In the genomic region with DNA sequence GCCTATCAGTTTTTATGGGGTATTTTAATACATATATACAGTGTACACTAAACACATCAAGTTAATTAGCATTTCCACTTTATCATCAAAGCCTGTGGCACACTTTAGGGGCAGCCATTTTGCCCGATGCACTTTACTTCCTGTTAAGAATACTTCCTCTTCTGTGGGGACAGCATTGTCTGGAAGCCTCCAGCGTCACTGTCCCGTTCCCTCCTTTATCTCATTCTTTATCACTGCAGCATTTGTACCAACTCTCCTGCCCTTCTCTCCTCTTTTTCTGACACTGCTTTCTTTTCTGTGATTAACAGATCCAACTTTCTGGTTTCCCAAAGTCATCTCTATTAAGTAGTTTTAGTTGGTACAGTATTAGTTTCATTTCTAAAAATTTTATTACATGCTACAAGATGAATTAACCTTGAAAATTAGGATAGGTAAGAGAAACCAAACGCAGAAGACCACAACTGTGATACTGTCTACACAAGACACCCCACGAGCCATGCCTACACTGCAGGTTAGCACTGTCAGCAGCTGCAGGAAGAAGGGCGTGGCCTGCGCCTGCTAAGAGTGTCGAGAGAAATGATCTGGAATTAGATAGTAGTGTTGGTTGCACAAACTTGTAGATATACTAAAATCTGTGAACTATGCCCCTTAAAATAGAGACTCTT, we compare ENCODE assay signal across 11 mouse cellular contexts. TPM values are rescaled to one million over a fixed set of nuclear protein-coding genes. Genes with fewer than 3 reads are reported as not detected.
DNase-seq lines count a peak whose midpoint lies in the region; ATAC-seq and TF ChIP-seq lines count a peak whose summit lies in the region.
"Had no signal": no experiment of that assay in that cellular context is flagged by ENCODE, and none has a peak within 500 bp of the region (broad histone marks: within the 10 kb centered on the region; RNA-seq: fewer than 3 reads in every experiment).

No protein-coding gene starts in this region.

- TF ChIP-seq CTCF in spleen, adult 2 months (IDR thresholded peaks at IDR 0.05; ENCODE audit: extremely low read depth, insufficient read depth, insufficient read length, insufficient replicate concordance), result no peak

- no peak for TF ChIP-seq POLR2A in spleen, adult 2 months (IDR thresholded peaks at IDR 0.05; ENCODE audit: low read depth, low read length)

- H3K27ac ChIP-seq in spleen, adult 2 months (ENCODE audit: insufficient read depth, low read length), result peak overlapping the region; percentile 38; the same call in 1 of the 2 replicates
- H3K27ac ChIP-seq: heart, embryonic 15.5 days had no signal

- peaks cover 24% of the 10 kb centered on the region for H3K36me3 ChIP-seq in spleen, adult 2 months (ENCODE audit: control insufficient read depth, insufficient read depth, low read length)

- 27% methylated on average over 8 of the region's 8 CpGs for WGBS in spleen, adult 2 months

- peak in 1 of 2 experiments; percentile 35 for DNase-seq in spleen, adult 2 months (ENCODE audit: low read depth in 1 of 2, low spot score in 2 of 2)
- DNase-seq in spleen, postnatal 4 days (ENCODE audit: low spot score in 2 of 2), result no peak
- peak; percentile 51 to 72 for DNase-seq in thymus, postnatal 36 days
- no peak for DNase-seq in c-Kit-positive CD71-positive TER-119-positive erythroid progenitor cells, embryonic 14.5 days (ENCODE audit: low spot score)
- DNase-seq in right cerebral cortex, postnatal 14 days, result no peak
- no peak for DNase-seq in kidney, postnatal 36 days
- DNase-seq: left cerebral cortex, postnatal 4 days had no signal

- no peak overlapping the region for H3K4me3 ChIP-seq in spleen, adult 2 months (ENCODE audit: extremely low read depth, insufficient read depth, insufficient read length)
- H3K4me3 ChIP-seq: heart, embryonic 15.5 days had no signal

- ATAC-seq in inflammation-experienced regulatory T-cells, adult 6 months, result peak; percentile 75
- ATAC-seq in monocyte, adult 5-6 weeks (replicated peaks; ENCODE audit: insufficient number of reproducible peaks, low FRiP score, low TSS enrichment, poor library complexity, severe bottlenecking), result peak; percentile 90
- ATAC-seq: hindbrain, embryonic 16.5 days had no signal

- no peaks in the 10 kb centered on the region for H3K27me3 ChIP-seq in spleen, adult 2 months (ENCODE audit: control insufficient read depth, insufficient read depth, low read length)
- H3K27me3 ChIP-seq: heart, embryonic 15.5 days had no signal

- H3K4me1 ChIP-seq in spleen, adult 2 months (ENCODE audit: control insufficient read depth, insufficient read depth, insufficient read length), result peaks cover 4% of the 10 kb centered on the region; the same call in 1 of the 2 replicates

RNA-seq across cellular contexts. Expression of gene Nmb, which starts 14.2 kb away (rescaled TPM):
- 5.3 and 5.4 TPM in 2 replicates for polyA plus RNA-seq in spleen, adult 2 months (2012; rRNA removed)
- 10 to 100 TPM; 70.6 to 79.3 (median 79.1) TPM for polyA plus RNA-seq in inflammation-experienced regulatory T-cells, adult 6 months (2017; shearing (Covaris generic))
- total RNA-seq in monocyte, adult 5-6 weeks (2017), result 1.6 to 7.3 TPM (median 3.1 TPM) in 3 replicates

RNA-seq across cellular contexts. Expression of gene Wdr73, which starts 18.0 kb away (rescaled TPM):
- polyA plus RNA-seq in spleen, adult 2 months (2012; rRNA removed), result 12.8 and 20.1 TPM in 2 replicates
- 10 to 100 TPM; 18.5 to 29.9 (median 29.1) TPM for polyA plus RNA-seq in inflammation-experienced regulatory T-cells, adult 6 months (2017; shearing (Covaris generic))
- total RNA-seq in monocyte, adult 5-6 weeks (2017), result 6.9 to 25.2 TPM (median 10.8 TPM) in 3 replicates

RNA-seq across cellular contexts. Expression of gene Sec11a, which starts 28.5 kb away (rescaled TPM):
- 36.9 and 45.3 TPM in 2 replicates for polyA plus RNA-seq in spleen, adult 2 months (2012; rRNA removed)
- polyA plus RNA-seq in inflammation-experienced regulatory T-cells, adult 6 months (2017; shearing (Covaris generic)), result 100 to 1,000 TPM; 248 to 321 (median 312) TPM
- total RNA-seq in monocyte, adult 5-6 weeks (2017), result 316 to 442 TPM (median 424 TPM) in 3 replicates

RNA-seq across cellular contexts. Expression of gene Zscan2, which starts 58.4 kb away (rescaled TPM):
- 4.3 and 6.5 TPM in 2 replicates for polyA plus RNA-seq in spleen, adult 2 months (2012; rRNA removed)
- 1 to 10 TPM; 2.4 to 3.1 (median 2.6) TPM for polyA plus RNA-seq in inflammation-experienced regulatory T-cells, adult 6 months (2017; shearing (Covaris generic))
- total RNA-seq in monocyte, adult 5-6 weeks (2017), result 6.9 to 12.1 TPM (median 9.2 TPM) in 3 replicates

Comparison
In these comparisons a context has a peak if more than half of its experiments do, and no peak if none do; other contexts are left out.
1. DNase-seq: peak in thymus, postnatal 36 days (2 of 2); none in spleen, postnatal 4 days (0 of 2), c-Kit-positive CD71-positive TER-119-positive erythroid progenitor cells, embryonic 14.5 days (single experiment), right cerebral cortex, postnatal 14 days (single experiment) and kidney, postnatal 36 days (0 of 2).
2. RNA of gene Nmb, which starts 14.2 kb away (polyA plus RNA-seq): 70.6 to 79.3 TPM in inflammation-experienced regulatory T-cells, adult 6 months; 5.3 to 5.4 TPM in spleen, adult 2 months; every median in the first group is over 10 times any median in the second.